Mouse (Mus musculus): ENCODE results near the gene Dennd1a. TPM values are rescaled to one million over a fixed set of nuclear protein-coding genes. Genes with fewer than 3 reads are reported as not detected.

Dennd1a gene
- total RNA-seq, 2 experiments from 2014 or later = 84.5 to 87.4 TPM

- DNase-seq (ENCODE audit: extremely low spot score in 1 of 2, low spot score in 2 of 2) = no peak
- intact Hi-C loops (cut with DNase I) = no loop called here
- Histone ChIP-seq H3K4me3 (no peak overlapping the region), H3K27ac (no peak overlapping the region)
- TF ChIP-seq CTCF (IDR thresholded peaks at IDR 0.05) = no peak
Measured at GRCm38 (mm10) chr2:37869628-37870027, 417.6 kb downstream of the Dennd1a start.

GRCm38 (mm10) chr2:37867387-37867786 lies 419.8 kb downstream of the Dennd1a start:
- Histone ChIP-seq H3K27ac (no peak overlapping the region), H3K4me3 (no peak overlapping the region)
- no peak for TF ChIP-seq CTCF (IDR thresholded peaks at IDR 0.05)
- no peak for DNase-seq (ENCODE audit: extremely low spot score in 1 of 2, low spot score in 2 of 2)
- intact Hi-C loops (cut with DNase I) = no loop called here

- H3K4me3 ChIP-seq = no peak overlapping the region
- no peak overlapping the region for H3K27ac ChIP-seq
- TF ChIP-seq CTCF (IDR thresholded peaks at IDR 0.05) = no peak
- DNase-seq (ENCODE audit: extremely low spot score in 1 of 2, low spot score in 2 of 2) = no peak
- intact Hi-C loops (cut with DNase I) = no loop called here
Measured at GRCm38 (mm10) chr2:37857472-37857871, 429.7 kb downstream of the Dennd1a start.

GRCm38 (mm10) chr2:37856955-37857354 lies 430.2 kb downstream of the Dennd1a start:
- H3K4me3 ChIP-seq = no peak overlapping the region
- DNase-seq (ENCODE audit: extremely low spot score in 1 of 2, low spot score in 2 of 2) = no peak
- H3K27ac ChIP-seq = no peak overlapping the region
- no peak for TF ChIP-seq CTCF (IDR thresholded peaks at IDR 0.05)
- intact Hi-C loops (cut with DNase I) = no loop called here

- peak in 1 of 2 experiments; percentile 15 for DNase-seq (ENCODE audit: extremely low spot score in 1 of 2, low spot score in 2 of 2)
Measured at GRCm38 (mm10) chr2:37855226-37855625, 432.0 kb downstream of the Dennd1a start.

GRCm38 (mm10) chr2:37853878-37854435 lies 433.2 kb downstream of the Dennd1a start:
- TF ChIP-seq CTCF (IDR thresholded peaks at IDR 0.05) = no peak
- H3K4me3 ChIP-seq = no peak overlapping the region
- DNase-seq (ENCODE audit: extremely low spot score in 1 of 2, low spot score in 2 of 2) = no peak
- no peak overlapping the region for H3K27ac ChIP-seq
- intact Hi-C loops (cut with DNase I) = no loop called here

More at GRCm38 (mm10) chr2:37855226-37855625, 432.0 kb downstream of the Dennd1a start:
- intact Hi-C loops (cut with DNase I) = no loop called here
- no peak for TF ChIP-seq CTCF (IDR thresholded peaks at IDR 0.05)
- Histone ChIP-seq H3K27ac (no peak overlapping the region), H3K4me3 (no peak overlapping the region)

- H3K27ac ChIP-seq = no peak overlapping the region
- DNase-seq (ENCODE audit: extremely low spot score in 1 of 2, low spot score in 2 of 2) = no peak
- intact Hi-C loops (cut with DNase I) = no loop called here
- TF ChIP-seq CTCF (IDR thresholded peaks at IDR 0.05) = no peak
- H3K4me3 ChIP-seq = no peak overlapping the region
Measured at GRCm38 (mm10) chr2:37850626-37851025, 436.6 kb downstream of the Dennd1a start.

- intact Hi-C loops (cut with DNase I) = no loop called here
- H3K4me3 ChIP-seq = no peak overlapping the region
- no peak for DNase-seq (ENCODE audit: extremely low spot score in 1 of 2, low spot score in 2 of 2)
- H3K27ac ChIP-seq = no peak overlapping the region
- TF ChIP-seq CTCF (IDR thresholded peaks at IDR 0.05) = peak; percentile 46
Measured at GRCm38 (mm10) chr2:37849357-37849756, 437.8 kb downstream of the Dennd1a start.

GRCm38 (mm10) chr2:37842719-37843118 lies 444.5 kb downstream of the Dennd1a start:
- peak in 1 of 2 experiments; percentile 28 for DNase-seq (ENCODE audit: extremely low spot score in 1 of 2, low spot score in 2 of 2)
- peak overlapping the region; percentile 76 for H3K27ac ChIP-seq
- TF ChIP-seq CTCF (IDR thresholded peaks at IDR 0.05) = no peak
- H3K4me3 ChIP-seq = no peak overlapping the region
- intact Hi-C loops (cut with DNase I) = no loop called here

- peak overlapping the region; percentile 76 for H3K27ac ChIP-seq
- H3K4me3 ChIP-seq = no peak overlapping the region
- intact Hi-C loops (cut with DNase I) = no loop called here
- DNase-seq (ENCODE audit: extremely low spot score in 1 of 2, low spot score in 2 of 2) = no peak
- TF ChIP-seq CTCF (IDR thresholded peaks at IDR 0.05) = no peak
Measured at GRCm38 (mm10) chr2:37842151-37842569, 445.0 kb downstream of the Dennd1a start.

GRCm38 (mm10) chr2:37839922-37840321 lies 447.3 kb downstream of the Dennd1a start:
- intact Hi-C loops (cut with DNase I) = no loop called here
- no peak overlapping the region for H3K4me3 ChIP-seq
- no peak for TF ChIP-seq CTCF (IDR thresholded peaks at IDR 0.05)
- no peak overlapping the region for H3K27ac ChIP-seq
- DNase-seq (ENCODE audit: extremely low spot score in 1 of 2, low spot score in 2 of 2) = no peak

GRCm38 (mm10) chr2:37838202-37838984 lies 448.8 kb downstream of the Dennd1a start:
- no peak for TF ChIP-seq CTCF (IDR thresholded peaks at IDR 0.05)
- intact Hi-C loops (cut with DNase I) = no loop called here
- no peak for DNase-seq (ENCODE audit: extremely low spot score in 1 of 2, low spot score in 2 of 2)
- Histone ChIP-seq H3K4me3 (no peak overlapping the region), H3K27ac (no peak overlapping the region)

- DNase-seq (ENCODE audit: extremely low spot score in 1 of 2, low spot score in 2 of 2) = no peak
- Histone ChIP-seq H3K27ac (no peak overlapping the region), H3K4me3 (no peak overlapping the region)
- intact Hi-C loops (cut with DNase I) = no loop called here
- TF ChIP-seq CTCF (IDR thresholded peaks at IDR 0.05) = no peak
Measured at GRCm38 (mm10) chr2:37837542-37837941, 449.6 kb downstream of the Dennd1a start.

Measured in left cerebral cortex, adult 2 months (tissue).